Mouse (Mus musculus) MEL (cell line): ENCODE data around the gene Tjp1.

ENCODE experiments used
- BHLHE40 ChIP-seq: IDR thresholded peaks from 2 replicates; pipeline ENCODE4 v1.6.1; 2012; ENCODE audit warnings: low read depth, mild to moderate bottlenecking, inconsistent platforms, low read length, improper control_type of control experiment, borderline replicate concordance
- MYB ChIP-seq: IDR thresholded peaks from 2 replicates; pipeline ENCODE4 v1.6.1; 2011; ENCODE audit warnings: mild to moderate bottlenecking, low read depth, low read length, improper control_type of control experiment
- POLR2AphosphoS5 ChIP-seq: IDR thresholded peaks from 2 replicates; pipeline ENCODE4 v1.6.1; 2012; ENCODE audit warnings: low read depth, borderline replicate concordance, mild to moderate bottlenecking, inconsistent platforms, low read length, moderate library complexity, mixed read lengths

DNA sequence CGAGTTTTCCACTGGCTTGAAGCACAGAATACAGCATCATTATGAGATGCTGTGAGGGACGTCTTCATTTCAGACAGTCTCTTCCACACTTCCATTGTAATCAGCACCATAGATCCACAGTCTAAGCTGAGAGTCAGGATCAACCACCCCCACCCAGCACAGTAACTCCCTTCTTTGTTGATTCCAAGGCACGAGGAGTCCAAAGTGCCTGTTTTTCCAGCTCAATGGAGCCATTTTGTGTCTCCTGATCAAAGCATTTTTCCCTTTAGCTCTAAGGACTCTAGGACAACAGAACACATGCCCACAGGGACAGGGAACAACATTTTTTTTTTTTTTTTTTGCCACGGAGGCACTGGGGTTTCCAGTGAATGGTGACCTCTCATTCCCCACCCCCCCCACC is 5.1 kb upstream of the Tjp1 start:
- TF ChIP-seq POLR2AphosphoS5 (no peak), MYB (no peak), BHLHE40 (no peak)
